Mouse (Mus musculus) neutrophil, adult 65 days (primary cell): ENCODE data around the gene Gm12258. TPM values are rescaled to one million over a fixed set of nuclear protein-coding genes. Genes with fewer than 3 reads are reported as not detected.

Source experiments
- total RNA-seq: library from RNA; stranded (reverse); gene quantifications from 2 replicates; pipeline ENCODE4 v1.2.4, GENCODE M21; 2023

Gene Gm12258
- total RNA-seq, result 0.52 and 1.7 TPM in 2 replicates

GRCm38 (mm10) chr11:58846919-58847461 lies at the start of gene Gm12258:
TSS of gene Gm12258 (plus strand) at chr11:58847158.

GRCm38 (mm10) chr11:58801558-58802228 lies 45.3 kb upstream of the Gm12258 start, which contains the start of gene Fam183b:
TSS of gene Fam183b (minus strand) at chr11:58801960.

GRCm38 (mm10) chr11:58814700-58815099 lies 32.3 kb upstream of the Gm12258 start, which contains the start of gene Olfr313:
TSS of gene Olfr313 (plus strand) at chr11:58815000.

GRCm38 (mm10) chr11:58828937-58829336 lies 18.0 kb upstream of the Gm12258 start, which contains the start of gene Olfr312:
TSS of gene Olfr312 (plus strand) at chr11:58829237.

GRCm38 (mm10) chr11:58838951-58839350 lies 8.0 kb upstream of the Gm12258 start, which contains the start of gene Olfr311:
TSS of gene Olfr311 (plus strand) at chr11:58839251.

GRCm38 (mm10) chr11:58867039-58867953 lies 20.3 kb downstream of the Gm12258 start, which contains the start of gene 2810021J22Rik:
TSS of gene 2810021J22Rik (plus strand) at chr11:58867216.

GRCm38 (mm10) chr11:58903511-58904409 lies 56.8 kb downstream of the Gm12258 start, which contains the start of gene Zfp39:
TSS of gene Zfp39 (minus strand) at chr11:58904225.

Other genes starting within 250 kb of the Gm12258 start
- not detected in 2 replicates for gene 2210407C18Rik, start 231.1 kb upstream of the Gm12258 start, total RNA-seq
- gene Olfr323, start 216.7 kb upstream of the Gm12258 start, total RNA-seq, result not detected in 2 replicates
- 0.29 and 0.41 TPM in 2 replicates for gene Trim58, start 206.7 kb upstream of the Gm12258 start, total RNA-seq
- gene Olfr322, start 188.4 kb upstream of the Gm12258 start, total RNA-seq, result not detected in 2 replicates
- not detected in 2 replicates for gene Olfr320, start 166.1 kb upstream of the Gm12258 start, total RNA-seq
- not detected in 2 replicates for gene Olfr319, start 148.0 kb upstream of the Gm12258 start, total RNA-seq
- gene Olfr318, start 123.1 kb upstream of the Gm12258 start, total RNA-seq, result 0.13 and 0.25 TPM in 2 replicates
- gene Olfr317, start 107.9 kb upstream of the Gm12258 start, total RNA-seq, result not detected in 2 replicates
- not detected in 2 replicates for gene Olfr316, start 94.4 kb upstream of the Gm12258 start, total RNA-seq
- not detected in 2 replicates for gene Olfr315, start 74.0 kb upstream of the Gm12258 start, total RNA-seq
- not detected in 2 replicates for gene Olfr314, start 64.2 kb upstream of the Gm12258 start, total RNA-seq
- gene Fam183b, start 45.2 kb upstream of the Gm12258 start, total RNA-seq, result not detected in 2 replicates
- not detected in 2 replicates for gene Olfr313, start 32.2 kb upstream of the Gm12258 start, total RNA-seq
- not detected in 2 replicates for gene Olfr312, start 17.9 kb upstream of the Gm12258 start, total RNA-seq
- not detected in 2 replicates for gene Olfr311, start 7.9 kb upstream of the Gm12258 start, total RNA-seq
- 3.0 and 3.5 TPM in 2 replicates for gene 2810021J22Rik, start 20.1 kb downstream of the Gm12258 start, total RNA-seq
- gene Zfp39, start 57.1 kb downstream of the Gm12258 start, total RNA-seq, result 3.9 and 4.2 TPM in 2 replicates
- 0.63 and 1.7 TPM in 2 replicates for gene Btnl10, start 70.8 kb downstream of the Gm12258 start, total RNA-seq
- 35.2 and 45.4 TPM in 2 replicates for gene Rnf187, start 91.8 kb downstream of the Gm12258 start, total RNA-seq
- 6.9 and 10.3 TPM in 2 replicates for gene Hist3h2ba, start 101.8 kb downstream of the Gm12258 start, total RNA-seq
- gene Hist3h2a, start 107.5 kb downstream of the Gm12258 start, total RNA-seq, result 26.3 and 37.6 TPM in 2 replicates
- 0.14 TPM in 1 of 2 replicates, not detected in the other for gene Trim17, start 107.5 kb downstream of the Gm12258 start, total RNA-seq
- 56.4 and 85.0 TPM in 2 replicates for gene Trim11, start 130.9 kb downstream of the Gm12258 start, total RNA-seq